ENCODE assay signal across 25 mouse cellular contexts in genomic region chr11:93822261-93822660, GRCm38 (mm10).
DNase-seq lines count a peak whose midpoint lies in the region; ATAC-seq lines count a peak whose summit lies in the region.
"Had no signal": no experiment of that assay in that cellular context is flagged by ENCODE, and none has a peak within 500 bp of the region (broad histone marks: within the 10 kb centered on the region; RNA-seq: fewer than 3 reads in every experiment).

No protein-coding gene starts in this region.

- H3K9ac ChIP-seq in forebrain, embryonic 14.5 days (ENCODE audit: low read length): no peak overlapping the region
- no peak overlapping the region for H3K9ac ChIP-seq in forebrain, embryonic 11.5 days (ENCODE audit: low read length)
- H3K9ac ChIP-seq: embryonic facial prominence, embryonic 12.5 days; embryonic facial prominence, embryonic 15.5 days; heart, embryonic 12.5 days; heart, embryonic 15.5 days; hindbrain, embryonic 13.5 days had no signal

- H3K4me2 ChIP-seq in forebrain, embryonic 14.5 days (ENCODE audit: low read length): no peak overlapping the region
- H3K4me2 ChIP-seq in forebrain, embryonic 11.5 days (ENCODE audit: low read depth, low read length, severe bottlenecking): no peak overlapping the region
- H3K4me2 ChIP-seq: embryonic facial prominence, embryonic 12.5 days; embryonic facial prominence, embryonic 15.5 days; heart, embryonic 12.5 days; heart, embryonic 15.5 days; hindbrain, embryonic 13.5 days had no signal

- DNase-seq in forebrain, embryonic 14.5 days (ENCODE audit: low spot score): peak; percentile 69
- DNase-seq in forebrain, embryonic 11.5 days (ENCODE audit: low spot score): no peak
- peak; percentile 65 for DNase-seq in heart, adult 11 months
- no peak for DNase-seq in heart, adult 8-10 months (ENCODE audit: low spot score)
- peak; percentile 51 for DNase-seq in brain, adult 2 months (ENCODE audit: low read depth, low spot score)
- no peak for DNase-seq in thymus, postnatal 0 days (ENCODE audit: low spot score)
- DNase-seq in right cerebral cortex, adult 18-20 months: no peak
- DNase-seq: adrenal gland, adult 2 months; adrenal gland, postnatal 14 days; cerebellum, adult 11 months; cerebellum, adult 9-11 months; cerebellum, postnatal 25 days; gastrocnemius, postnatal 10 days; gastrocnemius, postnatal 36 days; heart, postnatal 10 days; kidney, adult 18-20 months had no signal

- H3K36me3 ChIP-seq in forebrain, embryonic 14.5 days (ENCODE audit: control insufficient read depth, insufficient read depth, low read length): no peaks in the 10 kb centered on the region
- no peaks in the 10 kb centered on the region for H3K36me3 ChIP-seq in forebrain, embryonic 11.5 days (ENCODE audit: control insufficient read depth, insufficient read depth, low read length)
- H3K36me3 ChIP-seq: embryonic facial prominence, embryonic 12.5 days; embryonic facial prominence, embryonic 15.5 days; G1E; heart, embryonic 12.5 days; heart, embryonic 15.5 days; hindbrain, embryonic 10.5 days; hindbrain, embryonic 13.5 days had no signal

- H3K9me3 ChIP-seq in forebrain, embryonic 14.5 days (replicated peaks; ENCODE audit: control insufficient read depth, low read length): no peaks in the 10 kb centered on the region
- H3K9me3 ChIP-seq in forebrain, embryonic 11.5 days (ENCODE audit: control insufficient read depth, low read length): no peaks in the 10 kb centered on the region
- H3K9me3 ChIP-seq: embryonic facial prominence, embryonic 12.5 days; embryonic facial prominence, embryonic 15.5 days; G1E; heart, embryonic 12.5 days; heart, embryonic 15.5 days; hindbrain, embryonic 10.5 days; hindbrain, embryonic 13.5 days had no signal

- H3K4me3 ChIP-seq in forebrain, embryonic 14.5 days (ENCODE audit: low read depth, low read length): no peak overlapping the region
- H3K4me3 ChIP-seq in forebrain, embryonic 11.5 days (ENCODE audit: low read depth, low read length): no peak overlapping the region
- H3K4me3 ChIP-seq: embryonic facial prominence, embryonic 12.5 days; embryonic facial prominence, embryonic 15.5 days; heart, embryonic 12.5 days; heart, embryonic 15.5 days; hindbrain, embryonic 10.5 days; hindbrain, embryonic 13.5 days had no signal

- ATAC-seq in forebrain, embryonic 14.5 days: peak; percentile 69
- no peak for ATAC-seq in forebrain, embryonic 11.5 days (replicated peaks; ENCODE audit: low FRiP score)
- ATAC-seq: hindbrain, embryonic 16.5 days; intestine, embryonic 16.5 days had no signal

- WGBS in forebrain, embryonic 14.5 days: 20% methylated on average over 2 of the region's 2 CpGs
- 71% methylated on average over 2 of the region's 2 CpGs for WGBS in forebrain, embryonic 11.5 days

- no peaks in the 10 kb centered on the region for H3K27me3 ChIP-seq in forebrain, embryonic 14.5 days (replicated peaks; ENCODE audit: control insufficient read depth, insufficient read depth, low read length)
- no peaks in the 10 kb centered on the region for H3K27me3 ChIP-seq in forebrain, embryonic 11.5 days (ENCODE audit: control insufficient read depth, insufficient read depth, low read length)
- H3K27me3 ChIP-seq: embryonic facial prominence, embryonic 12.5 days; embryonic facial prominence, embryonic 15.5 days; heart, embryonic 12.5 days; hindbrain, embryonic 13.5 days had no signal

- H3K27ac ChIP-seq in forebrain, embryonic 14.5 days (ENCODE audit: low read depth, low read length): no peak overlapping the region; the same call in 1 of the 2 replicates
- no peak overlapping the region for H3K27ac ChIP-seq in forebrain, embryonic 11.5 days (ENCODE audit: low read depth, low read length)
- H3K27ac ChIP-seq: embryonic facial prominence, embryonic 12.5 days; embryonic facial prominence, embryonic 15.5 days; heart, embryonic 15.5 days; hindbrain, embryonic 10.5 days; hindbrain, embryonic 13.5 days had no signal

- H3K4me1 ChIP-seq in forebrain, embryonic 14.5 days (ENCODE audit: control insufficient read depth, insufficient read depth, low read length): peaks cover 18% of the 10 kb centered on the region
- H3K4me1 ChIP-seq in forebrain, embryonic 11.5 days (replicated peaks; ENCODE audit: control insufficient read depth, insufficient read depth, low read length): no peaks in the 10 kb centered on the region
- H3K4me1 ChIP-seq: embryonic facial prominence, embryonic 15.5 days; heart, embryonic 12.5 days; heart, embryonic 15.5 days; hindbrain, embryonic 10.5 days had no signal

Comparison
In these comparisons a context has a peak if more than half of its experiments do, and no peak if none do; other contexts are left out.
1. DNase-seq: peak in forebrain, embryonic 14.5 days (single experiment), heart, adult 11 months (single experiment) and brain, adult 2 months (single experiment); none in forebrain, embryonic 11.5 days (single experiment), heart, adult 8-10 months (single experiment), thymus, postnatal 0 days (single experiment) and right cerebral cortex, adult 18-20 months (single experiment).